Mouse (Mus musculus) MEL (cell line): ENCODE data around the gene 9930021J03Rik. TPM values are rescaled to one million over a fixed set of nuclear protein-coding genes. Genes with fewer than 3 reads are reported as not detected.

ENCODE experiments used
- DNase-seq: peaks from one replicate; pipeline ENCODE4 v3.0.0; 2011; ENCODE audit warnings: low read depth, low spot score
- H3K27ac ChIP-seq: 2 replicates; pipeline ENCODE4 v1.5.1; 2012; ENCODE audit warnings: low read depth, mild to moderate bottlenecking, control low read depth, low read length, moderate library complexity; ENCODE audit not compliant: control insufficient read depth
- H3K27me3 ChIP-seq, 2 experiments: fragments of 150-350 bp in 1 of 2; sonication (generic) in 1 of 2; 2 replicates each; pipeline ENCODE4 v1.6.1; 2012; ENCODE audit warnings: low read length in 2 of 2, mild to moderate bottlenecking in 2 of 2, improper control_type of control experiment in 1 of 2, moderate library complexity in 1 of 2; ENCODE audit not compliant: insufficient read depth in 2 of 2, control insufficient read depth in 1 of 2
- H3K36me3 ChIP-seq, 2 experiments: 2 replicates each; pipeline ENCODE4 v1.6.1; 2012 to 2014; ENCODE audit warnings: low read length in 2 of 2, improper control_type of control experiment in 1 of 2, inconsistent platforms in 1 of 2, mild to moderate bottlenecking in 1 of 2; ENCODE audit not compliant: insufficient read depth in 2 of 2, control insufficient read depth in 1 of 2
- H3K4me1 ChIP-seq, 2 experiments: fragments of 150-350 bp in 1 of 2; sonication (generic) in 1 of 2; 2 replicates each; pipeline ENCODE4 v1.6.1; 2012; ENCODE audit warnings: low read length in 2 of 2, improper control_type of control experiment in 1 of 2, mild to moderate bottlenecking in 1 of 2; ENCODE audit not compliant: insufficient read depth in 2 of 2, control insufficient read depth in 1 of 2
- H3K4me3 ChIP-seq, 2 experiments: fragments of 150-350 bp in 1 of 2; sonication (generic) in 1 of 2; 2 replicates each; pipeline ENCODE4 v1.5.1; 2012; ENCODE audit warnings: low read depth in 2 of 2, low read length in 2 of 2, mild to moderate bottlenecking in 2 of 2, moderate library complexity in 2 of 2, control low read depth in 1 of 2, improper control_type of control experiment in 1 of 2; ENCODE audit not compliant: control insufficient read depth in 1 of 2, insufficient read depth in 1 of 2
- H3K79me2 ChIP-seq: 2 replicates; pipeline ENCODE4 v1.6.1; 2012; ENCODE audit warnings: mild to moderate bottlenecking, low read length, moderate library complexity; ENCODE audit not compliant: control insufficient read depth, poor library complexity, insufficient read depth
- H3K9ac ChIP-seq: 2 replicates; pipeline ENCODE4 v1.6.1; 2012; ENCODE audit warnings: low read depth, mild to moderate bottlenecking, control low read depth, low read length, moderate library complexity; ENCODE audit not compliant: control insufficient read depth, poor library complexity, severe bottlenecking
- H3K9me3 ChIP-seq: fragments of 150-350 bp; sonication (generic); replicated peaks from 2 replicates; pipeline ENCODE4 v1.6.1; 2012; ENCODE audit warnings: mild to moderate bottlenecking, low read length, improper control_type of control experiment, moderate library complexity; ENCODE audit not compliant: insufficient read depth
- BHLHE40 ChIP-seq: IDR thresholded peaks from 2 replicates; pipeline ENCODE4 v1.6.1; 2012; ENCODE audit warnings: low read depth, mild to moderate bottlenecking, inconsistent platforms, low read length, improper control_type of control experiment, borderline replicate concordance
- CHD2 ChIP-seq: IDR thresholded peaks from 2 replicates; pipeline ENCODE4 v1.6.1; 2011; ENCODE audit warnings: low read length, improper control_type of control experiment
- E2F4 ChIP-seq: IDR thresholded peaks from 2 replicates; pipeline ENCODE4 v1.6.1; 2011; ENCODE audit warnings: low read depth, low read length, improper control_type of control experiment, borderline replicate concordance
- ELF1 ChIP-seq: IDR thresholded peaks from 2 replicates; pipeline ENCODE4 v1.6.1; 2014; ENCODE audit warnings: low read depth, mild to moderate bottlenecking, inconsistent platforms, low read length, improper control_type of control experiment, moderate library complexity
- GABPA ChIP-seq: IDR thresholded peaks from 2 replicates; pipeline ENCODE4 v1.6.1; 2012; ENCODE audit warnings: low read depth, mild to moderate bottlenecking, inconsistent platforms, low read length, improper control_type of control experiment, moderate library complexity
- GATA1 ChIP-seq: IDR thresholded peaks from 2 replicates; pipeline ENCODE4 v1.6.1; 2011; ENCODE audit warnings: low read depth, low read length, improper control_type of control experiment
- HCFC1 ChIP-seq: IDR thresholded peaks from 2 replicates; pipeline ENCODE4 v1.6.1; 2012; ENCODE audit warnings: low read depth, mild to moderate bottlenecking, inconsistent platforms, low read length, improper control_type of control experiment, moderate library complexity
- JUND ChIP-seq: IDR thresholded peaks from 2 replicates; pipeline ENCODE4 v1.6.1; 2011; ENCODE audit warnings: low read depth, mild to moderate bottlenecking, improper control_type of control experiment, low read length
- KAT2A ChIP-seq: conservative IDR thresholded peaks from 2 replicates; pipeline ENCODE4 v1.6.1; 2012; ENCODE audit warnings: low read depth, low read length, improper control_type of control experiment, inconsistent platforms
- MAFK ChIP-seq: IDR thresholded peaks from 2 replicates; pipeline ENCODE4 v1.6.1; 2011; ENCODE audit warnings: low read depth, mild to moderate bottlenecking, low read length, improper control_type of control experiment, borderline replicate concordance
- MAZ ChIP-seq: IDR thresholded peaks from 2 replicates; pipeline ENCODE4 v1.6.1; 2012; ENCODE audit warnings: low read depth, mild to moderate bottlenecking, inconsistent platforms, low read length, improper control_type of control experiment
- MEF2A ChIP-seq: IDR thresholded peaks from 2 replicates; pipeline ENCODE4 v1.6.1; 2014; ENCODE audit warnings: low read depth, mild to moderate bottlenecking, inconsistent platforms, low read length, improper control_type of control experiment; ENCODE audit not compliant: poor library complexity, insufficient replicate concordance, severe bottlenecking; ENCODE audit errors: extremely low read depth
- MYB ChIP-seq: IDR thresholded peaks from 2 replicates; pipeline ENCODE4 v1.6.1; 2011; ENCODE audit warnings: mild to moderate bottlenecking, low read depth, low read length, improper control_type of control experiment
- MYC ChIP-seq: IDR thresholded peaks from 2 replicates; pipeline ENCODE4 v1.6.1; 2011; ENCODE audit warnings: low read depth, mild to moderate bottlenecking, low read length, improper control_type of control experiment, moderate library complexity
- NELFE ChIP-seq: IDR thresholded peaks from 2 replicates; pipeline ENCODE4 v1.6.1; 2011; ENCODE audit warnings: low read depth, low read length, improper control_type of control experiment
- NRF1 ChIP-seq: IDR thresholded peaks from 2 replicates; pipeline ENCODE4 v1.6.1; 2014; ENCODE audit warnings: low read depth, mild to moderate bottlenecking, inconsistent platforms, low read length, improper control_type of control experiment, moderate library complexity; ENCODE audit not compliant: poor library complexity, insufficient read depth, severe bottlenecking
- RAD21 ChIP-seq: IDR thresholded peaks from 2 replicates; pipeline ENCODE4 v1.6.1; 2011; ENCODE audit warnings: mild to moderate bottlenecking, low read depth, low read length, improper control_type of control experiment
- RCOR1 ChIP-seq: IDR thresholded peaks from 2 replicates; pipeline ENCODE4 v1.6.1; 2012; ENCODE audit warnings: low read depth, mild to moderate bottlenecking, inconsistent platforms, low read length, improper control_type of control experiment
- SIN3A ChIP-seq: IDR thresholded peaks from 2 replicates; pipeline ENCODE4 v1.6.1; 2012; ENCODE audit warnings: low read length, improper control_type of control experiment, inconsistent platforms
- SMC3 ChIP-seq: IDR thresholded peaks from 2 replicates; pipeline ENCODE4 v1.6.1; 2011; ENCODE audit warnings: low read depth, low read length, improper control_type of control experiment
- TBP ChIP-seq: IDR thresholded peaks from 2 replicates; pipeline ENCODE4 v1.8.0; 2011; ENCODE audit warnings: low read depth, low read length, improper control_type of control experiment
- UBTF ChIP-seq: IDR thresholded peaks from 2 replicates; pipeline ENCODE4 v1.6.1; 2012; ENCODE audit warnings: low read depth, mild to moderate bottlenecking, inconsistent platforms, low read length, improper control_type of control experiment, moderate library complexity, borderline replicate concordance; ENCODE audit not compliant: insufficient read depth
- USF1 ChIP-seq: IDR thresholded peaks from 2 replicates; pipeline ENCODE4 v1.6.1; 2014; ENCODE audit warnings: low read depth, mild to moderate bottlenecking, inconsistent platforms, low read length, improper control_type of control experiment, moderate library complexity
- USF2 ChIP-seq, 2 experiments: IDR thresholded peaks; 2 replicates each; pipeline ENCODE4 v1.6.1; 2011 to 2012; ENCODE audit warnings: improper control_type of control experiment in 2 of 2, low read length in 2 of 2, borderline replicate concordance in 1 of 2, inconsistent platforms in 1 of 2, low read depth in 1 of 2, mild to moderate bottlenecking in 1 of 2; ENCODE audit not compliant: insufficient read depth in 1 of 2
- ZKSCAN1 ChIP-seq: IDR thresholded peaks from 2 replicates; pipeline ENCODE4 v1.6.1; 2012; ENCODE audit warnings: low read depth, mild to moderate bottlenecking, inconsistent platforms, low read length, improper control_type of control experiment, moderate library complexity
- ZNF384 ChIP-seq: IDR thresholded peaks from 2 replicates; pipeline ENCODE4 v1.6.1; 2012; ENCODE audit warnings: low read depth, mild to moderate bottlenecking, inconsistent platforms, low read length, improper control_type of control experiment
- polyA plus RNA-seq, 2 experiments: library from polyadenylated mRNA; stranded (reverse) in 1 of 2; unstranded in 1 of 2; fragments of >175 nt in 1 of 2; fragments of >200 nt in 1 of 2; gene quantifications; 2 replicates each; pipeline versions ENCODE4 v1.2.1 to v1.2.4; 2012; ENCODE audit warnings: low replicate concordance in 2 of 2, low read depth in 1 of 2; ENCODE audit not compliant: insufficient read length in 2 of 2, insufficient read depth in 1 of 2, missing spikeins in 1 of 2
- total RNA-seq: library from RNA; depleted of rRNA; stranded (reverse); fragments of 300-350 nt; gene quantifications from 2 replicates; pipeline ENCODE4 v1.2.3, GENCODE M21; 2012

9930021J03Rik gene
- total and polyA plus RNA-seq, 3 experiments, result 19.9 to 216 (median 40.9) TPM

GRCm38 (mm10) chr19:29707314-29707898 lies 98.4 kb downstream of the 9930021J03Rik start (continued):
- no peak for TF ChIP-seq JUND
- TF ChIP-seq ZNF384, result no peak
- TF ChIP-seq ELF1, result no peak
- no peak for TF ChIP-seq MAZ
- no peak; the same call in 1 of the 2 replicates for TF ChIP-seq SIN3A
- TF ChIP-seq CHD2, result no peak
- peak; percentile 38 for TF ChIP-seq MYB
- TF ChIP-seq SMC3, result peak; percentile 6; the same call in 1 of the 2 replicates
- no peak for TF ChIP-seq USF2 (IDR thresholded peaks at IDR 0.05; ENCODE audit: borderline replicate concordance in 1 of 2, insufficient read depth in 1 of 2, low read depth in 1 of 2, low read length in 2 of 2)
- no peak for TF ChIP-seq TBP
- no peak for TF ChIP-seq HCFC1
- TF ChIP-seq NELFE, result peak; percentile 39; the same call in 1 of the 2 replicates

GRCm38 (mm10) chr19:29704436-29704835 lies 101.4 kb downstream of the 9930021J03Rik start:
- no peak overlapping the region for H3K9ac ChIP-seq
- no peak overlapping the region for H3K4me3 ChIP-seq
- DNase-seq, result no peak

DNA sequence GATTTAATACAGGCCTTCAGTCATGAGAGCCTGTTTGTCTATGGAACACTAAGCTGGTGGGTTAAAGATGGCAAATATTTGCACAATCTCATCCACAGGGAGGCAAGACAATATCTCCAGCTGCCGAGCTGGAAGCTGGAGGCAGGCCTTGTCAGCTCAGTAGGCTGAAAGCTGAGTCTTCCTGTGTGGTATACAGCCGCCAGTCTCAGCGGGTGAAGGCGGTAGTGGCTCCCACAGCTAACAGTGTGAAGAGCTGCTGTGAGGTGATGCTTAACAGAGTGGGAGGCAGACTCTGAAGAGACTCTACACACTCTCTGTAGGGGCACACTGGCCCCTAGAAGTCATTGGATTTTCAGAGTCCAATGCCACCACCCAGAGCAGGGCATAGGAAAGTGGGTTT lies 104.1 kb downstream of the 9930021J03Rik start:
- TF ChIP-seq MYC, result no peak
- TF ChIP-seq USF1, result no peak
- no peak for TF ChIP-seq NELFE
- no peak for TF ChIP-seq NRF1
- TF ChIP-seq GATA1, result no peak
- TF ChIP-seq GABPA, result no peak
- no peak for TF ChIP-seq MEF2A
- no peak for TF ChIP-seq E2F4
- TF ChIP-seq MAFK, result no peak
- TF ChIP-seq KAT2A, result no peak
- no peak for TF ChIP-seq UBTF
- no peak for TF ChIP-seq TBP
- TF ChIP-seq JUND, result no peak
- no peak for TF ChIP-seq BHLHE40
- Histone ChIP-seq H3K9me3 (no peaks in the 10 kb centered on the region), H3K36me3 (peaks cover 0 to 10% of the 10 kb centered on the region in 2 experiments; a peak in 2 of 4 replicates), H3K4me1 (peaks cover 0 to 4% of the 10 kb centered on the region in 2 experiments; a peak in 2 of 4 replicates), H3K9ac (no peak overlapping the region), H3K27ac (no peak overlapping the region), H3K79me2 (no peaks in the 10 kb centered on the region), H3K4me3 (no peak overlapping the region), H3K27me3 (no peaks in the 10 kb centered on the region)
- no peak for DNase-seq

More at GRCm38 (mm10) chr19:29704436-29704835, 101.4 kb downstream of the 9930021J03Rik start:
- TF ChIP-seq ZKSCAN1 (no peak), RCOR1 (no peak), GATA1 (no peak), JUND (no peak), HCFC1 (no peak), E2F4 (no peak), KAT2A (no peak), RAD21 (no peak)
- TF ChIP-seq, all 39 proteins: peak for 0
- no peak overlapping the region for H3K27ac ChIP-seq
- peaks cover 0 to 11% of the 10 kb centered on the region in 2 experiments; a peak in 2 of 4 replicates for H3K36me3 ChIP-seq
- H3K9me3 ChIP-seq, result no peaks in the 10 kb centered on the region
- peaks cover 8 to 10% of the 10 kb centered on the region in 2 experiments for H3K4me1 ChIP-seq
- no peaks in the 10 kb centered on the region for H3K79me2 ChIP-seq
- H3K27me3 ChIP-seq, result no peaks in the 10 kb centered on the region
